Mouse (Mus musculus) mouse trophoblast stem cell (cell line): Measurements from ENCODE around the gene Ednra.

Experiments used
- in situ Hi-C, 2 experiments: fragments of 300-500 bp; cut with MseI, MboI; formaldehyde crosslinking; loops; 2 replicates in 1 of 2; 3 replicates in 1 of 2; pipeline ENCODE4 v1.15.1; 2025

Ednra gene

GRCm38 (mm10) chr8:77724046-77724930, at the start of gene Ednra:
Gene Ednra (minus strand): TSS chr8:77724464.
- in situ Hi-C loops, result no loop called here

- in situ Hi-C loops, result no loop called here
These were observed 49.6 kb upstream of the Ednra start for GRCm38 (mm10) chr8:77773831-77774230.

- in situ Hi-C loops, result no loop called here
These were observed 49.0 kb upstream of the Ednra start for GRCm38 (mm10) chr8:77773256-77773655.

GRCm38 (mm10) chr8:77772210-77772886, 48.1 kb upstream of the Ednra start:
- in situ Hi-C loops, result no loop called here

GRCm38 (mm10) chr8:77770966-77771365, 46.7 kb upstream of the Ednra start:
- in situ Hi-C loops, result no loop called here

- in situ Hi-C loops, result no loop called here
These were observed 44.7 kb upstream of the Ednra start for GRCm38 (mm10) chr8:77768916-77769315.

- in situ Hi-C loops, result no loop called here
These were observed 40.0 kb upstream of the Ednra start for GRCm38 (mm10) chr8:77764253-77764652.

- in situ Hi-C loops, result no loop called here
These were observed 38.7 kb upstream of the Ednra start for GRCm38 (mm10) chr8:77762967-77763366.

GRCm38 (mm10) chr8:77755441-77755840, 31.2 kb upstream of the Ednra start:
- in situ Hi-C loops, result no loop called here

- in situ Hi-C loops, result no loop called here
These were observed 29.5 kb upstream of the Ednra start for GRCm38 (mm10) chr8:77753796-77754195.

GRCm38 (mm10) chr8:77752041-77752440, 27.8 kb upstream of the Ednra start:
- in situ Hi-C loops, result no loop called here

GRCm38 (mm10) chr8:77750407-77750806, 26.1 kb upstream of the Ednra start:
- in situ Hi-C loops, result no loop called here

GRCm38 (mm10) chr8:77744476-77744875, 20.2 kb upstream of the Ednra start:
- in situ Hi-C loops, result no loop called here

GRCm38 (mm10) chr8:77742395-77742794, 18.1 kb upstream of the Ednra start:
- in situ Hi-C loops, result no loop called here

GRCm38 (mm10) chr8:77741050-77741777, 16.9 kb upstream of the Ednra start:
- in situ Hi-C loops, result no loop called here

GRCm38 (mm10) chr8:77738419-77738818, 14.2 kb upstream of the Ednra start:
- in situ Hi-C loops, result no loop called here

GRCm38 (mm10) chr8:77737327-77737726, 13.1 kb upstream of the Ednra start:
- in situ Hi-C loops, result no loop called here

GRCm38 (mm10) chr8:77733792-77734191, 9.5 kb upstream of the Ednra start:
- in situ Hi-C loops, result no loop called here

GRCm38 (mm10) chr8:77732964-77733363, 8.7 kb upstream of the Ednra start:
- in situ Hi-C loops, result no loop called here

GRCm38 (mm10) chr8:77725406-77725805, 1.1 kb upstream of the Ednra start:
- in situ Hi-C loops, result no loop called here

GRCm38 (mm10) chr8:77723534-77724045, 674 bp downstream of the Ednra start:
- in situ Hi-C loops, result no loop called here

- in situ Hi-C loops, result no loop called here
These were observed 1.2 kb downstream of the Ednra start for GRCm38 (mm10) chr8:77723018-77723417.
